Mouse (Mus musculus): ENCODE data around the gene Vmn1r15. TPM values are rescaled to one million over a fixed set of nuclear protein-coding genes. Genes with fewer than 3 reads are reported as not detected.

Gene Vmn1r15
- not detected for total RNA-seq (2021)
- long read RNA-seq = 0 reads

DNA sequence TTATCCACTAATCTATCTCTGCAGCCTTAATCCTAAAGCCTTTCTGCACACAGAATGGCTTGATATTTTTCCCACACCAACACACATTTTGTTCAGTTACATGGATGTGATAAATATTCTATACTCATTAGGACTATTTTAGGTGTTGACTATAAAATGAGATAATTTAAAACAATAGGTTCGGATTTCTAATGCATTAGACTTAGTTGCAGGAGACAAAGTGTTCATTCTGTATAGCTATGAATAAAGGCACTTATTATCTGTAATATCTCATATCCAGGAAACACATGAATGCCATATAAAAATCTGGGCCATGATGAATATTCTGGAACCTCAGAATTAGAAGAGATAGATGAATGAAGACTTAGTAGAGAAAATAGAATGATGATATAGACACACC, at the start of gene Vmn1r15:
Gene Vmn1r15, plus strand, starts transcription at position 301 of the 400 bp plus-strand sequence.
- DNase-seq (ENCODE audit: low spot score in 2 of 2) = no peak

- DNase-seq (ENCODE audit: low spot score in 2 of 2) = no peak
Observed at GRCm38 (mm10) chr6:57231386-57231785, 26.4 kb upstream of the Vmn1r15 start, which contains the start of gene Vmn1r14. TSS of gene Vmn1r14 (plus strand) at chr6:57231686.

GRCm38 (mm10) chr6:57260990-57261389, 3.2 kb downstream of the Vmn1r15 start:
- no peak for DNase-seq (ENCODE audit: low spot score in 2 of 2)

DNA sequence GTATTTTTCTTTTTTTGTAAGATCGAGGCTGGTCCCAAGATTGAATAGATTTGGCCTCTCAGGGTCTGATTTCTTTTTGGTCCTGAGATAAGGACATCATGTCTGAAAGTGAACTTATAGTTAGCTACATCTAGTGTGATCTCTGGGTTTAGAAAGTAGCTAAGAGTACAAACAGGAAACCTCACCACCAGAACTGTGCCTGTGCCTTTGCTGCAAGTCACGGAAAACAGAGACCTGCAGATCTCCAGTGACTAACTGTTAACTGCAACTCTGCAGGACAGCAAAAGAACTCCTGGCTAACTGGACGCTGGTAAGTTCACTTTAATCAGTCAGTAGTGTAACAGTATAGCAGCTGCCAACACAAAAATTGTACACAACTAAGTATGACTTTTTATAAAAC, 14.1 kb downstream of the Vmn1r15 start:
- no peak for DNase-seq (ENCODE audit: low spot score in 2 of 2)

DNA sequence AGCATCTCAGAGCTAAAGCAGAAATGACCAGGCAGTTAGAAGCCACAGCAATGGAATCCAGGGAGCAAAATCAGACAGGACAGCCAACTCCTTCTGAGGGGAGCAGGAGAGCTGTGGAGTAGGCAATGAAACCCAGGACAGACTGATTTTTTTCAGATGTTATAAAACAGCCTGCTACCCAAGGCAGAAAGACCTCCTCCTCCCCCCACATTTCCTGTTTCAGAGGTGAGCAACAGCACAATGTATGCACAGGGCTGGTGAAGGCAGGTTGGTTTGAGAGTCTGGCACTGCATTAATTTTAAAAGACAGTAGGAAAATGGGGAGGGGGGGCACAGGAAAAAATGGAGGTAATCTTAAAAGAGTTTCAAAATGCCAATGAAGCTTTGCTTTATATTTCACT, 14.8 kb downstream of the Vmn1r15 start:
- DNase-seq (ENCODE audit: low spot score in 2 of 2) = no peak

DNA sequence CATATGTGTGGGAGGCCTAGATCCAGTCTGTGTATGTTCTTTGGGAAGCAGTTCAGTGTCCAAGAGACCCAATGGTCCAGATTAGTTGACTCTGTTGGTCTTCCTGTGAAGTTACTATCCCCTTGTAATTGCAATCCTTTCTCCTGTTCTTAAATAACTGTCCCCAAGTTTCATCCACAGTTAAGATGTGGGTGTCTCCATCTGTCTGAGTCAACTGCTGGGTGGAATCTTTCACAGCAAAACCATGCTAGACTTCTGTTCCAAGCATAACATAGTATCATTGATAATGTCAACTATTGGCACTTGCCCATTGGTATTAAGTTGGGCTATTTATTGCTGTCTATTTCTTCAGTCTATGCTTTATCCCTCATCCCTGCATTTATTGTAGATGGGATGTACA, 21.2 kb downstream of the Vmn1r15 start:
- peak in 1 of 2 experiments; percentile 0 for DNase-seq (ENCODE audit: low spot score in 2 of 2)

Other genes starting within 250 kb of the Vmn1r15 start
- not detected for gene Vmn1r7, start 232.6 kb upstream of the Vmn1r15 start, total RNA-seq (2021)
- not detected for gene Vmn1r8, start 225.7 kb upstream of the Vmn1r15 start, total RNA-seq (2021)
- not detected for gene Vmn1r9, start 191.2 kb upstream of the Vmn1r15 start, total RNA-seq (2021)
- gene Vmn1r10, start 148.5 kb upstream of the Vmn1r15 start, total RNA-seq (2021) = not detected
- not detected for gene Vmn1r11, start 124.5 kb upstream of the Vmn1r15 start, total RNA-seq (2021)
- gene Vmn1r12, start 101.0 kb upstream of the Vmn1r15 start, total RNA-seq (2021) = not detected
- gene Vmn1r13, start 54.7 kb upstream of the Vmn1r15 start, total RNA-seq (2021) = not detected
- gene Vmn1r14, start 26.3 kb upstream of the Vmn1r15 start, total RNA-seq (2021) = not detected
- not detected for gene Vmn1r16, start 71.5 kb downstream of the Vmn1r15 start, total RNA-seq (2021)
- gene Vmn1r17, start 105.8 kb downstream of the Vmn1r15 start, total RNA-seq (2021) = not detected
- gene Vmn1r18, start 137.8 kb downstream of the Vmn1r15 start, total RNA-seq (2021) = under 1 TPM in 1 of 2 experiments, not detected in 1; 0.03 TPM
- not detected for gene Vmn1r19, start 145.8 kb downstream of the Vmn1r15 start, total RNA-seq (2021)
- not detected for gene Vmn1r20, start 171.0 kb downstream of the Vmn1r15 start, total RNA-seq (2021)